Mouse (Mus musculus) CH12.LX (cell line): Measurements from ENCODE around the gene Adra1b.

Source experiments
- CHD1 ChIP-seq: IDR thresholded peaks from 2 replicates; pipeline ENCODE4 v1.6.1; 2012; ENCODE audit warnings: low read depth, low read length, improper control_type of control experiment, inconsistent platforms
- CTCF ChIP-seq, 2 experiments: IDR thresholded peaks in 1 of 2; conservative IDR thresholded peaks in 1 of 2; 2 replicates each; pipeline ENCODE4 v1.5.1; 2011 to 2012; ENCODE audit warnings: low read depth in 2 of 2, low read length in 2 of 2, improper control_type of control experiment in 1 of 2, inconsistent platforms in 1 of 2, mild to moderate bottlenecking in 1 of 2, moderate library complexity in 1 of 2
- ELF1 ChIP-seq: IDR thresholded peaks from 2 replicates; pipeline ENCODE4 v1.6.1; 2014; ENCODE audit warnings: low read depth, mild to moderate bottlenecking, inconsistent platforms, low read length, improper control_type of control experiment
- EP300 ChIP-seq: IDR thresholded peaks from 2 replicates; pipeline ENCODE4 v1.6.1; 2011; ENCODE audit warnings: low read length, improper control_type of control experiment
- MAFK ChIP-seq: IDR thresholded peaks from 2 replicates; pipeline ENCODE4 v1.6.1; 2011; ENCODE audit warnings: low read length, improper control_type of control experiment; ENCODE audit not compliant: insufficient replicate concordance
- POLR2A ChIP-seq: IDR thresholded peaks from 2 replicates; pipeline ENCODE4 v1.6.1; 2011; ENCODE audit warnings: low read depth, mild to moderate bottlenecking, improper control_type of control experiment, low read length
- USF1 ChIP-seq: IDR thresholded peaks from 2 replicates; pipeline ENCODE4 v1.6.1; 2014; ENCODE audit warnings: low read depth, mild to moderate bottlenecking, inconsistent platforms, low read length, improper control_type of control experiment
- USF2 ChIP-seq: conservative IDR thresholded peaks from 2 replicates; pipeline ENCODE4 v1.6.1; 2011; ENCODE audit warnings: low read depth, low read length, improper control_type of control experiment

DNA sequence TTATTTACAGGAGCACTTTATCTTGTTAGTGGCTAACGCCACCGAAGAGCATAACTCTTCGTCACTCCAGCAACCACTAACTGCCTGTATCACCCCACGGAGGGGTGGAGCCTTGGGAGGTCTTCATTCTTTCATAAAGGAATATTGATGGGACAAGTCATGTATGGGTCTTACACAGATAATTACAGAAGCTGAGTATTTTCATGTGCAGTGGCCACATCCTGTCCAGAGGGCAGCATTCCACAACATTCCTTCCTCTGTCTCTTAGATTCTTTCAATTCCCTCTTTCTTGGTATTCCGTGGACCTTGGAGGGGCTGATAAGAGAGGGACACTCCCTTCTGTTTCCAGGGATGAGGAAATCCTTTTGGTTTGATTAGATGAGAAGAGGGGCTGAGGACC is 28.7 kb upstream of the Adra1b start:
- no peak for TF ChIP-seq POLR2A
- no peak for TF ChIP-seq CTCF (conservative IDR thresholded peaks at IDR 0.05 in 1 of 2, IDR thresholded peaks at IDR 0.05 in 1 of 2; ENCODE audit: low read depth in 2 of 2, low read length in 2 of 2)
- TF ChIP-seq USF2: no peak
- TF ChIP-seq MAFK: no peak
- TF ChIP-seq ELF1: no peak
- no peak for TF ChIP-seq EP300
- TF ChIP-seq USF1: no peak
- no peak for TF ChIP-seq CHD1
